Mouse (Mus musculus) CH12.LX (cell line): ENCODE data around the gene Gsg1l. TPM values are rescaled to one million over a fixed set of nuclear protein-coding genes. Genes with fewer than 3 reads are reported as not detected.

ENCODE experiments used
- DNase-seq: peaks from one replicate; pipeline ENCODE4 v3.0.0-alpha.2; 2013; ENCODE audit errors: extremely low read depth
- H3K27ac ChIP-seq: 2 replicates; pipeline ENCODE4 v1.5.1; 2012; ENCODE audit warnings: low read depth, mild to moderate bottlenecking, control low read depth, moderate library complexity; ENCODE audit not compliant: insufficient read depth
- H3K27me3 ChIP-seq: replicated peaks from 2 replicates; pipeline ENCODE3; 2012; ENCODE audit warnings: inconsistent platforms
- H3K36me3 ChIP-seq, 2 experiments: replicated peaks in 1 of 2; 2 replicates each; pipeline versions ENCODE3 to v1.6.1; 2012; ENCODE audit warnings: inconsistent platforms in 1 of 2, low read length in 1 of 2, mild to moderate bottlenecking in 1 of 2, mixed read lengths in 1 of 2, moderate library complexity in 1 of 2; ENCODE audit not compliant: control insufficient read depth in 1 of 2, insufficient read depth in 1 of 2
- H3K4me1 ChIP-seq, 2 experiments: 2 replicates each; pipeline ENCODE4 v1.6.1; 2012; ENCODE audit warnings: inconsistent platforms in 1 of 2, moderate library complexity in 1 of 2; ENCODE audit not compliant: insufficient read depth in 2 of 2, control insufficient read depth in 1 of 2
- H3K4me2 ChIP-seq: 2 replicates; pipeline ENCODE4 v1.6.1; 2012; ENCODE audit warnings: low read depth, mild to moderate bottlenecking, control low read depth; ENCODE audit not compliant: poor library complexity, insufficient read depth, severe bottlenecking
- H3K4me3 ChIP-seq, 3 experiments: fragments of 150-350 bp in 1 of 3; sonication (generic) in 1 of 3; replicated peaks in 1 of 3; 2 replicates each; pipeline versions ENCODE3 to v1.5.1; 2011 to 2012; ENCODE audit warnings: low read depth in 2 of 3, low read length in 2 of 3, mild to moderate bottlenecking in 2 of 3, moderate library complexity in 2 of 3, control low read depth in 1 of 3, improper control_type of control experiment in 1 of 3, inconsistent platforms in 1 of 3, mixed read lengths in 1 of 3; ENCODE audit not compliant: poor library complexity in 1 of 3
- H3K79me2 ChIP-seq: replicated peaks from 2 replicates; pipeline ENCODE4 v1.6.1; 2012; ENCODE audit warnings: mild to moderate bottlenecking, moderate library complexity; ENCODE audit not compliant: control insufficient read depth, poor library complexity, insufficient read depth, severe bottlenecking; ENCODE audit errors: extremely low read depth
- H3K9ac ChIP-seq: 2 replicates; pipeline ENCODE4 v1.6.1; 2012; ENCODE audit warnings: low read depth, mild to moderate bottlenecking, control low read depth, moderate library complexity; ENCODE audit not compliant: insufficient read depth
- H3K9me3 ChIP-seq: replicated peaks from 2 replicates; pipeline ENCODE3; 2012; ENCODE audit warnings: low read length, inconsistent platforms, mixed read lengths
- BHLHE40 ChIP-seq: IDR thresholded peaks from 2 replicates; pipeline ENCODE4 v1.6.1; 2011; ENCODE audit warnings: mild to moderate bottlenecking, low read depth, low read length, improper control_type of control experiment
- ETS1 ChIP-seq: conservative IDR thresholded peaks from 2 replicates; pipeline ENCODE4 v1.6.1; 2012; ENCODE audit warnings: low read depth, mild to moderate bottlenecking, inconsistent platforms, low read length, improper control_type of control experiment, moderate library complexity
- HCFC1 ChIP-seq: IDR thresholded peaks from 2 replicates; pipeline ENCODE4 v1.6.1; 2012; ENCODE audit warnings: low read depth, mild to moderate bottlenecking, inconsistent platforms, low read length, improper control_type of control experiment
- IRF4 ChIP-seq: IDR thresholded peaks from 2 replicates; pipeline ENCODE4 v1.6.1; 2014; ENCODE audit warnings: low read depth, mild to moderate bottlenecking, inconsistent platforms, low read length, improper control_type of control experiment
- JUN ChIP-seq: IDR thresholded peaks from 2 replicates; pipeline ENCODE4 v1.6.1; 2011; ENCODE audit warnings: low read depth, mild to moderate bottlenecking, low read length, improper control_type of control experiment, moderate library complexity; ENCODE audit not compliant: insufficient read depth
- JUND ChIP-seq: conservative IDR thresholded peaks from 2 replicates; pipeline ENCODE4 v1.6.1; 2011; ENCODE audit warnings: low read depth, low read length, improper control_type of control experiment
- MEF2A ChIP-seq: IDR thresholded peaks from 2 replicates; pipeline ENCODE4 v1.6.1; 2014; ENCODE audit warnings: low read depth, mild to moderate bottlenecking, inconsistent platforms, low read length, improper control_type of control experiment, borderline replicate concordance
- MYC ChIP-seq: IDR thresholded peaks from 2 replicates; pipeline ENCODE4 v1.6.1; 2011; ENCODE audit warnings: low read depth, mild to moderate bottlenecking, improper control_type of control experiment, low read length
- NELFE ChIP-seq: IDR thresholded peaks from 2 replicates; pipeline ENCODE4 v1.6.1; 2011; ENCODE audit warnings: low read depth, low read length, improper control_type of control experiment
- NRF1 ChIP-seq: IDR thresholded peaks from 2 replicates; pipeline ENCODE4 v1.6.1; 2014; ENCODE audit warnings: low read depth, mild to moderate bottlenecking, inconsistent platforms, low read length, improper control_type of control experiment, moderate library complexity
- PAX5 ChIP-seq: IDR thresholded peaks from 2 replicates; pipeline ENCODE4 v1.6.1; 2012; ENCODE audit warnings: low read length, inconsistent platforms, mixed read lengths
- POLR2A ChIP-seq: IDR thresholded peaks from 2 replicates; pipeline ENCODE4 v1.6.1; 2011; ENCODE audit warnings: low read depth, mild to moderate bottlenecking, improper control_type of control experiment, low read length
- POLR2AphosphoS2 ChIP-seq: IDR thresholded peaks from 2 replicates; pipeline ENCODE4 v1.6.1; 2011; ENCODE audit warnings: low read depth, low read length, improper control_type of control experiment
- RCOR1 ChIP-seq: conservative IDR thresholded peaks from 2 replicates; pipeline ENCODE4 v1.6.1; 2012; ENCODE audit warnings: low read depth, mild to moderate bottlenecking, inconsistent platforms, low read length, improper control_type of control experiment
- UBTF ChIP-seq: IDR thresholded peaks from 2 replicates; pipeline ENCODE4 v1.6.1; 2012; ENCODE audit warnings: low read depth, mild to moderate bottlenecking, inconsistent platforms, low read length, improper control_type of control experiment, moderate library complexity
- USF2 ChIP-seq: conservative IDR thresholded peaks from 2 replicates; pipeline ENCODE4 v1.6.1; 2011; ENCODE audit warnings: low read depth, low read length, improper control_type of control experiment
- ZKSCAN1 ChIP-seq: IDR thresholded peaks from 2 replicates; pipeline ENCODE4 v1.6.1; 2012; ENCODE audit warnings: low read depth, inconsistent platforms, low read length, improper control_type of control experiment, borderline replicate concordance
- dilution Hi-C: fragments of 300-500 bp; cut with MboI; formaldehyde crosslinking; loops from 2 replicates; pipeline ENCODE4 v1.14.3; 2020; ENCODE audit warnings: low sequenced_read_pairs; ENCODE audit not compliant: extremely low pct_unique_long_range_greater_than_20kb, extremely low pct_ligation_motif_present
- in situ Hi-C: fragments of 300-500 bp; cut with MboI; formaldehyde crosslinking; loops from 3 replicates; pipeline ENCODE4 v1.14.3; 2019; ENCODE audit warnings: low sequenced_read_pairs, low pct_ligation_motif_present, low pct_unique_long_range_greater_than_20kb, mixed read lengths
- polyA plus RNA-seq: library from polyadenylated mRNA; unstranded; fragments of >175 nt; gene quantifications from 2 replicates; pipeline ENCODE4 v1.2.1, GENCODE M21; 2012; ENCODE audit warnings: low read depth; ENCODE audit not compliant: insufficient read length
- total RNA-seq, 2 experiments: library from RNA; depleted of rRNA; stranded (reverse); fragments of 300-350 nt in 1 of 2; fragments of >200 nt in 1 of 2; gene quantifications; 2 replicates each; pipeline ENCODE4 v1.2.3; 2012 to 2014

The Gsg1l gene
- total and polyA plus RNA-seq, 3 experiments: not detected

DNA sequence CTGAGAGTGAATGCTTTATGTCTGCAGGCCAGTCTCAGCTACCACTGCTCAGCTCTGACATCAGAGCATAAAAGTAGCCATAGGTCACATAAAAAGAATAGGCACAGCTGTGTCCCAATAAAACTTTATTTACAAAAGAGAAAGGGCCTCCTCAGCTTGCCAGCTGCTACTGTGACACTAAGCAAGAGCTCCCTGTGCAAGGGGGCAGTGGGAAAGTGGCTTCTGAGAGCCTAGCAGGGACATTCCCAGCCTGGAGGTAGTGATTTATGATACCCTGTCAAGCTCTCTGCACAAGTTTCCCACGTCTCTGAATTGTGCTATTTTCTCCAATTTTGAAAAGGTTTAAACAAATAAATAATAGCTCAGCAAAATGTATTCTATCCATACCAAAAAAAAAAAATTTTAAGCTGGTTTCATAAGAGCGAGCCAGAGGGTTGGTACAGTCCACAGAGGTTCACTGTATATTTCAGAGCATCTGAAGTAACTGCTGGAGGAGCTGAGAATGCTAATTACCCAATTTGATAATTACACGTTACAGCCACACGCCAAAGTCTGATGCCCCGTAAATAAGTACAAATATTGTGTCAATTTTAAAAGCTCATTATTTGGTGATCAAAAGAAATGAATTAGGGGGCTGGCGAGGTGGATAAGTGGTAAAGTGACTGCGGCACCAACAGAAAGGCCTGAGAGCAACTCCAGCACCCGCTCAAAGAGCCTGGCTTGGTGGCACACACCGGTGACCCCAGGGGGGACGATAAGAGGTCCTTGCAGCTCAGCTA, 74.9 kb downstream of the Gsg1l start:
- DNase-seq: no peak
- in situ Hi-C loops: no loop called here
- no peaks in the 10 kb centered on the region for H3K36me3 ChIP-seq
- no peak overlapping the region for H3K4me2 ChIP-seq
- dilution Hi-C loops: no loop called here
- H3K4me3 ChIP-seq: no peak overlapping the region
- H3K9ac ChIP-seq: no peak overlapping the region
- H3K4me1 ChIP-seq: peaks cover 0 to 5% of the 10 kb centered on the region in 2 experiments; a peak in 1 of 4 replicates
- H3K9me3 ChIP-seq: no peaks in the 10 kb centered on the region
- no peak overlapping the region for H3K27ac ChIP-seq
- no peaks in the 10 kb centered on the region for H3K79me2 ChIP-seq
- H3K27me3 ChIP-seq: peaks cover 27% of the 10 kb centered on the region
- TF ChIP-seq RCOR1 (no peak), NELFE (no peak), POLR2AphosphoS2 (no peak), USF2 (no peak), PAX5 (no peak), ZKSCAN1 (no peak), HCFC1 (no peak), BHLHE40 (no peak), JUND (no peak)

DNA sequence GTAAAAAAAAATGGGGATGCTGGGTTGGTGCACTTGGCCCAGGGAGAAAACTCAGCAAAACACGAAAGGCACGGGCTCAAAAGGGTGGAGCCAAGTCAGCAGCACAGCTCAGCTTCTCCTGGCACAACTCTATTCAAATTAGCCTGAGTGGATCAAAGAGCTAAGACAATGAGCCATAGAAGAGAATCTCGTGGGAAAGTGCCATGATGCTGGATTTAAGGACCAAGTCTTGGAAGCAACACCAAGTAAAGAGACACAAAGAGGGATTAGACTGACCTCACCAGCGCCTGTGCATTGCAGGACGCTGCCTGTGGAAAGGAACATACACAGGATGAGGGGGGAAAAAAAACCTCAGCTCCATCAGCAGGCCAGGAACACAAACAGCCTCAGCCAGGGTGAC, 76.9 kb downstream of the Gsg1l start:
- Histone ChIP-seq H3K27me3 (peaks cover 47% of the 10 kb centered on the region), H3K4me1 (no peaks in the 10 kb centered on the region), H3K9ac (no peak overlapping the region), H3K4me3 (no peak overlapping the region), H3K36me3 (no peaks in the 10 kb centered on the region), H3K4me2 (no peak overlapping the region), H3K79me2 (no peaks in the 10 kb centered on the region), H3K9me3 (no peaks in the 10 kb centered on the region)
- in situ Hi-C loops (no loop called here), dilution Hi-C loops (no loop called here)
- no peak for TF ChIP-seq NELFE
- TF ChIP-seq ZKSCAN1: no peak
- TF ChIP-seq NRF1: no peak
- TF ChIP-seq IRF4: no peak
- TF ChIP-seq ETS1: no peak
- no peak for TF ChIP-seq MYC
- TF ChIP-seq POLR2A: no peak
- TF ChIP-seq JUN: no peak
- TF ChIP-seq MEF2A: no peak
- no peak for TF ChIP-seq UBTF
- TF ChIP-seq, all 38 proteins: peak for 0
- no peak overlapping the region for H3K27ac ChIP-seq
- DNase-seq: no peak
